Mouse (Mus musculus) CH12.LX (cell line): ENCODE results near the gene Rplp2. TPM values are rescaled to one million over a fixed set of nuclear protein-coding genes. Genes with fewer than 3 reads are reported as not detected.

Experiments used
- DNase-seq: peaks from one replicate; pipeline ENCODE4 v3.0.0-alpha.2; 2013; ENCODE audit errors: extremely low read depth
- H3K27ac ChIP-seq: 2 replicates; pipeline ENCODE4 v1.5.1; 2012; ENCODE audit warnings: low read depth, mild to moderate bottlenecking, control low read depth, moderate library complexity; ENCODE audit not compliant: insufficient read depth
- H3K27me3 ChIP-seq: replicated peaks from 2 replicates; pipeline ENCODE3; 2012; ENCODE audit warnings: inconsistent platforms
- H3K36me3 ChIP-seq, 2 experiments: replicated peaks in 1 of 2; 2 replicates each; pipeline versions ENCODE3 to v1.6.1; 2012; ENCODE audit warnings: inconsistent platforms in 1 of 2, low read length in 1 of 2, mild to moderate bottlenecking in 1 of 2, mixed read lengths in 1 of 2, moderate library complexity in 1 of 2; ENCODE audit not compliant: control insufficient read depth in 1 of 2, insufficient read depth in 1 of 2
- H3K4me1 ChIP-seq, 2 experiments: 2 replicates each; pipeline ENCODE4 v1.6.1; 2012; ENCODE audit warnings: inconsistent platforms in 1 of 2, moderate library complexity in 1 of 2; ENCODE audit not compliant: insufficient read depth in 2 of 2, control insufficient read depth in 1 of 2
- H3K4me2 ChIP-seq: 2 replicates; pipeline ENCODE4 v1.6.1; 2012; ENCODE audit warnings: low read depth, mild to moderate bottlenecking, control low read depth; ENCODE audit not compliant: poor library complexity, insufficient read depth, severe bottlenecking
- H3K4me3 ChIP-seq, 3 experiments: fragments of 150-350 bp in 1 of 3; sonication (generic) in 1 of 3; replicated peaks in 1 of 3; 2 replicates each; pipeline versions ENCODE3 to v1.5.1; 2011 to 2012; ENCODE audit warnings: low read depth in 2 of 3, low read length in 2 of 3, mild to moderate bottlenecking in 2 of 3, moderate library complexity in 2 of 3, control low read depth in 1 of 3, improper control_type of control experiment in 1 of 3, inconsistent platforms in 1 of 3, mixed read lengths in 1 of 3; ENCODE audit not compliant: poor library complexity in 1 of 3
- H3K79me2 ChIP-seq: replicated peaks from 2 replicates; pipeline ENCODE4 v1.6.1; 2012; ENCODE audit warnings: mild to moderate bottlenecking, moderate library complexity; ENCODE audit not compliant: control insufficient read depth, poor library complexity, insufficient read depth, severe bottlenecking; ENCODE audit errors: extremely low read depth
- H3K9ac ChIP-seq: 2 replicates; pipeline ENCODE4 v1.6.1; 2012; ENCODE audit warnings: low read depth, mild to moderate bottlenecking, control low read depth, moderate library complexity; ENCODE audit not compliant: insufficient read depth
- H3K9me3 ChIP-seq: replicated peaks from 2 replicates; pipeline ENCODE3; 2012; ENCODE audit warnings: low read length, inconsistent platforms, mixed read lengths
- BHLHE40 ChIP-seq: IDR thresholded peaks from 2 replicates; pipeline ENCODE4 v1.6.1; 2011; ENCODE audit warnings: mild to moderate bottlenecking, low read depth, low read length, improper control_type of control experiment
- CTCF ChIP-seq, 2 experiments: IDR thresholded peaks in 1 of 2; conservative IDR thresholded peaks in 1 of 2; 2 replicates each; pipeline ENCODE4 v1.5.1; 2011 to 2012; ENCODE audit warnings: low read depth in 2 of 2, low read length in 2 of 2, improper control_type of control experiment in 1 of 2, inconsistent platforms in 1 of 2, mild to moderate bottlenecking in 1 of 2, moderate library complexity in 1 of 2
- ETS1 ChIP-seq: conservative IDR thresholded peaks from 2 replicates; pipeline ENCODE4 v1.6.1; 2012; ENCODE audit warnings: low read depth, mild to moderate bottlenecking, inconsistent platforms, low read length, improper control_type of control experiment, moderate library complexity
- GABPA ChIP-seq: IDR thresholded peaks from 2 replicates; pipeline ENCODE4 v1.6.1; 2012; ENCODE audit warnings: low read depth, low read length, improper control_type of control experiment, inconsistent platforms; ENCODE audit not compliant: insufficient replicate concordance
- HCFC1 ChIP-seq: IDR thresholded peaks from 2 replicates; pipeline ENCODE4 v1.6.1; 2012; ENCODE audit warnings: low read depth, mild to moderate bottlenecking, inconsistent platforms, low read length, improper control_type of control experiment
- IRF4 ChIP-seq: IDR thresholded peaks from 2 replicates; pipeline ENCODE4 v1.6.1; 2014; ENCODE audit warnings: low read depth, mild to moderate bottlenecking, inconsistent platforms, low read length, improper control_type of control experiment
- MAFK ChIP-seq: IDR thresholded peaks from 2 replicates; pipeline ENCODE4 v1.6.1; 2011; ENCODE audit warnings: low read length, improper control_type of control experiment; ENCODE audit not compliant: insufficient replicate concordance
- MAX ChIP-seq: IDR thresholded peaks from 2 replicates; pipeline ENCODE4 v1.6.1; 2011; ENCODE audit warnings: low read length, improper control_type of control experiment
- MAZ ChIP-seq: IDR thresholded peaks from 2 replicates; pipeline ENCODE4 v1.6.1; 2012; ENCODE audit warnings: low read depth, mild to moderate bottlenecking, inconsistent platforms, low read length, improper control_type of control experiment, moderate library complexity
- MXI1 ChIP-seq: IDR thresholded peaks from 2 replicates; pipeline ENCODE4 v1.6.1; 2011; ENCODE audit warnings: mild to moderate bottlenecking, low read depth, low read length, improper control_type of control experiment
- NELFE ChIP-seq: IDR thresholded peaks from 2 replicates; pipeline ENCODE4 v1.6.1; 2011; ENCODE audit warnings: low read depth, low read length, improper control_type of control experiment
- NRF1 ChIP-seq: IDR thresholded peaks from 2 replicates; pipeline ENCODE4 v1.6.1; 2014; ENCODE audit warnings: low read depth, mild to moderate bottlenecking, inconsistent platforms, low read length, improper control_type of control experiment, moderate library complexity
- PAX5 ChIP-seq: IDR thresholded peaks from 2 replicates; pipeline ENCODE4 v1.6.1; 2012; ENCODE audit warnings: low read length, inconsistent platforms, mixed read lengths
- POLR2A ChIP-seq: IDR thresholded peaks from 2 replicates; pipeline ENCODE4 v1.6.1; 2011; ENCODE audit warnings: low read depth, mild to moderate bottlenecking, improper control_type of control experiment, low read length
- POLR2AphosphoS2 ChIP-seq: IDR thresholded peaks from 2 replicates; pipeline ENCODE4 v1.6.1; 2011; ENCODE audit warnings: low read depth, low read length, improper control_type of control experiment
- RAD21 ChIP-seq: IDR thresholded peaks from 2 replicates; pipeline ENCODE4 v1.6.1; 2011; ENCODE audit warnings: low read depth, mild to moderate bottlenecking, low read length, improper control_type of control experiment, moderate library complexity
- SIN3A ChIP-seq: IDR thresholded peaks from 2 replicates; pipeline ENCODE4 v1.6.1; 2012; ENCODE audit warnings: low read length, improper control_type of control experiment, inconsistent platforms
- TBP ChIP-seq: conservative IDR thresholded peaks from 2 replicates; pipeline ENCODE4 v1.6.1; 2011; ENCODE audit warnings: low read depth, low read length, improper control_type of control experiment
- USF2 ChIP-seq: conservative IDR thresholded peaks from 2 replicates; pipeline ENCODE4 v1.6.1; 2011; ENCODE audit warnings: low read depth, low read length, improper control_type of control experiment
- ZC3H11A ChIP-seq: IDR thresholded peaks from 2 replicates; pipeline ENCODE4 v1.6.1; 2012; ENCODE audit warnings: low read depth, mild to moderate bottlenecking, inconsistent platforms, low read length, improper control_type of control experiment
- ZNF384 ChIP-seq: IDR thresholded peaks from 2 replicates; pipeline ENCODE4 v1.6.1; 2012; ENCODE audit warnings: low read depth, low read length, improper control_type of control experiment, inconsistent platforms
- dilution Hi-C: fragments of 300-500 bp; cut with MboI; formaldehyde crosslinking; loops from 2 replicates; pipeline ENCODE4 v1.14.3; 2020; ENCODE audit warnings: low sequenced_read_pairs; ENCODE audit not compliant: extremely low pct_unique_long_range_greater_than_20kb, extremely low pct_ligation_motif_present
- in situ Hi-C: fragments of 300-500 bp; cut with MboI; formaldehyde crosslinking; loops from 3 replicates; pipeline ENCODE4 v1.14.3; 2019; ENCODE audit warnings: low sequenced_read_pairs, low pct_ligation_motif_present, low pct_unique_long_range_greater_than_20kb, mixed read lengths
- polyA plus RNA-seq: library from polyadenylated mRNA; unstranded; fragments of >175 nt; gene quantifications from 2 replicates; pipeline ENCODE4 v1.2.1, GENCODE M21; 2012; ENCODE audit warnings: low read depth; ENCODE audit not compliant: insufficient read length
- total RNA-seq, 2 experiments: library from RNA; depleted of rRNA; stranded (reverse); fragments of 300-350 nt in 1 of 2; fragments of >200 nt in 1 of 2; gene quantifications; 2 replicates each; pipeline ENCODE4 v1.2.3; 2012 to 2014

Gene Rplp2
- total and polyA plus RNA-seq, 3 experiments, result 791 to 3,416 (median 2,025) TPM

- no peak for TF ChIP-seq ZC3H11A
- no peak for TF ChIP-seq RAD21
- no peak; the same call in 1 of the 2 replicates for TF ChIP-seq POLR2AphosphoS2
- TF ChIP-seq NELFE, result peak; percentile 57
- no peak for TF ChIP-seq GABPA
- TF ChIP-seq ZNF384, result no peak
- no peak for TF ChIP-seq USF2
- peak; percentile 40; the same call in 1 of the 2 replicates for TF ChIP-seq ETS1
Observed at GRCm38 (mm10) chr7:141467230-141468030, 20.3 kb downstream of the Rplp2 start, which contains the start of gene Cd151 (continued).

- H3K9ac ChIP-seq, result peak overlapping the region; percentile 28
- no peak for DNase-seq
- in situ Hi-C loops, result no loop called here
- no peaks in the 10 kb centered on the region for H3K27me3 ChIP-seq
- peaks cover 26 to 51% of the 10 kb centered on the region in 2 experiments for H3K4me1 ChIP-seq
- H3K36me3 ChIP-seq, result peaks cover 27 to 40% of the 10 kb centered on the region in 2 experiments
- peak overlapping the region; percentile 48 for H3K27ac ChIP-seq
- peak overlapping the region; percentile 97 for H3K4me2 ChIP-seq
- dilution Hi-C loops, result no loop called here
- TF ChIP-seq USF2 (no peak), CTCF (conservative IDR thresholded peaks at IDR 0.05 in 1 of 2, IDR thresholded peaks at IDR 0.05 in 1 of 2; ENCODE audit: low read depth in 2 of 2, low read length in 2 of 2) (no peak), PAX5 (no peak), MAX (no peak), TBP (no peak), IRF4 (no peak), NRF1 (no peak)
- TF ChIP-seq, all 38 proteins: peak for 0
- peaks cover 5% of the 10 kb centered on the region; the same call in 1 of the 2 replicates for H3K79me2 ChIP-seq
- H3K4me3 ChIP-seq, result peak overlapping the region; percentile 67 to 84 (median 79)
- no peaks in the 10 kb centered on the region for H3K9me3 ChIP-seq
Observed at GRCm38 (mm10) chr7:141468164-141468521, 21.0 kb downstream of the Rplp2 start.

- Histone ChIP-seq H3K9me3 (no peaks in the 10 kb centered on the region), H3K4me3 (peak overlapping the region; percentile 29 to 79 (median 67)), H3K4me1 (peaks cover 28 to 56% of the 10 kb centered on the region in 2 experiments), H3K27me3 (no peaks in the 10 kb centered on the region), H3K27ac (peak overlapping the region; percentile 48), H3K36me3 (peaks cover 27 to 45% of the 10 kb centered on the region in 2 experiments), H3K4me2 (peak overlapping the region; percentile 97), H3K79me2 (peaks cover 10% of the 10 kb centered on the region), H3K9ac (peak overlapping the region; percentile 62)
- peak; percentile 90 for DNase-seq
- in situ Hi-C loops, result no loop called here
- TF ChIP-seq MXI1 (peak; percentile 67; the same call in 1 of the 2 replicates), MAFK (no peak), TBP (0 out of 2 replicates have a peak, but pooled peaks have one; percentile 17), NRF1 (0 out of 2 replicates have a peak, but pooled peaks have one; percentile 10), RAD21 (peak; percentile 11; the same call in 1 of the 2 replicates), IRF4 (0 out of 2 replicates have a peak, but pooled peaks have one; percentile 28), SIN3A (peak; percentile 87), CTCF (conservative IDR thresholded peaks at IDR 0.05 in 1 of 2, IDR thresholded peaks at IDR 0.05 in 1 of 2; ENCODE audit: low read depth in 2 of 2, low read length in 2 of 2) (peak in 1 of 2 experiments; percentile 68; a peak in 2 of 4 replicates), POLR2A (peak; percentile 49), HCFC1 (no peak), MAZ (peak; percentile 39; the same call in 1 of the 2 replicates), BHLHE40 (no peak)
- dilution Hi-C loops, result no loop called here
Observed at GRCm38 (mm10) chr7:141468522-141469211, 21.5 kb downstream of the Rplp2 start.
